Mouse (Mus musculus) gastrocnemius, adult 18-20 months (tissue): ENCODE results near the gene Plcb1. TPM values are rescaled to one million over a fixed set of nuclear protein-coding genes. Genes with fewer than 3 reads are reported as not detected.

Experiments
- DNase-seq: peaks from one replicate; pipeline ENCODE4 v3.0.0; 2021; ENCODE audit warnings: low spot score
- total RNA-seq, 2 experiments: library from RNA; stranded (reverse); gene quantifications; 2 replicates each; pipeline ENCODE4 v1.2.3; 2021

Plcb1 gene
- total RNA-seq, 2 experiments from 2014 or later = 1.3 to 1.4 TPM

DNA sequence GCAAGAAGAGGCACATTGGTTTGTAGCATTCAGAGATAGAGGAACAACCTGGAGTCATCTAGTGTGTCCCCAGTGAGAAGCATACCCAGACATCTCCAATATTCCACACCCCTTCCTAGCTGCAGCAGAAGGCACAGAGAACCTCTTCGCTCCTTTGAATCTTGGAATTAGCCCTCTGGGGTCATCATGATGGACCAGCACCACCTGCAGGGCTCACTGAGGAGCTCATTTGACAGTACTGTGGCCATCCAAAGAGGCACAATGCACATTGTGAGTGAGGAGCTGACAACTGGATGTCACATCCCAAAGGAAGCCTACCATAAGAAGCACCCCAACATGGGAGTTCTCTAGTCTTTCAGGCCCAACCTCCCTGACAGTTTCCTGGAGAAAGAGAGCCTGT lies 50.2 kb downstream of the Plcb1 start:
- DNase-seq = no peak

DNA sequence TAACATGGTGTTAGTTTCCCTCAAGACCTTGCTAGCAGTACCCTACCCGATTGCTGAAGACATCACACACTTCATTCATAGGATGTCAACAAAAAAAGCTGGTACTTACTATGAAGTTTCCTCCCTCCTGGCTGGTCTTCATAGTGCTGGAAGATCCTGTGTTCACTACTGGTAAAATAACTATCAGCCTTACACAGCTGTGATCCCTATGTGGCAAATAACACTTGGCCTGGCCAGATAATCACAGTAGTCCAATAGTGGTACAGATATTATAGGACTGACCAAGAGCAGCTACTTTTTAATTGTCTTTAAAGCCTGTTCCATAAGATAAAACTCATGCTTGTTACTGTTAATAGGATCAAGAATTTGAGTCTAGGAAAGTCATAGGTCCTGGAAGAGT lies 52.3 kb downstream of the Plcb1 start:
- no peak for DNase-seq

DNA sequence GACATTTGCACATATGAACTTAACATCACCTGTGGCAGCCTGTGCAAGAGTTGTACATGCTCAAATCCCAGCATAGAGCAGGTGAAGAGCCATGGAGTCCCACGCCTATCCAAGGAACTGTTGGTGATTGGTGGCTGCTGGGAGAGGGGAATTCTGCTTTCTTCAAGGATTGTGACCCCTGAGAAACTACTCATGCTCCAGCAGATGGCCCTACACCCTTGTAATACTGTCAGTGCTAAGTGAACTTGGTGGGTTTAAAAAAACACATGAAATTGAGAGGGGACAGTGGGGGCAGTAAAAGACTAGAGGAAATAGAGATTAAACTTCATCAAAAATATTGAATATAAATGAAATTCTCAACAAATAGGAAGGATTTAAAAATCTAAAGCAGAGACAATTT lies 53.0 kb downstream of the Plcb1 start:
- DNase-seq = no peak

DNA sequence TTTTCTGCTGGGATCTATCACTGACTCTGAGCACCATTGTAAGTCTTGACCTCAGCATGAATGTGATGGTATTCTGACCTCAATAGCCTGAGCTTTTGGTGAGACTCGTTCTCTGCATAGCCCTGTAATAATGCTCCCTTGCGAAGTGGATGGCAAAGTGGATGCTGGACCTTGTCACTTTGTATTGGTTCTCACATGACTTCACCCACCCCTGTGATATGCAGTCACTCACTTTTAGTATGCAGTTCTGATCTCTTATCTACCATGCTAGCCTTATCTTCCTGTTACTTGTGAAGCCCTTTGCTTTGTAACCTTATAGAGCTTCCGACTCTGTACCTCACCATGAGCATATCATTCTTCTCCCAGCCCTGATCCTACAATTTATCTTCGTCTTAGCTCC lies 57.0 kb downstream of the Plcb1 start:
- no peak for DNase-seq

DNA sequence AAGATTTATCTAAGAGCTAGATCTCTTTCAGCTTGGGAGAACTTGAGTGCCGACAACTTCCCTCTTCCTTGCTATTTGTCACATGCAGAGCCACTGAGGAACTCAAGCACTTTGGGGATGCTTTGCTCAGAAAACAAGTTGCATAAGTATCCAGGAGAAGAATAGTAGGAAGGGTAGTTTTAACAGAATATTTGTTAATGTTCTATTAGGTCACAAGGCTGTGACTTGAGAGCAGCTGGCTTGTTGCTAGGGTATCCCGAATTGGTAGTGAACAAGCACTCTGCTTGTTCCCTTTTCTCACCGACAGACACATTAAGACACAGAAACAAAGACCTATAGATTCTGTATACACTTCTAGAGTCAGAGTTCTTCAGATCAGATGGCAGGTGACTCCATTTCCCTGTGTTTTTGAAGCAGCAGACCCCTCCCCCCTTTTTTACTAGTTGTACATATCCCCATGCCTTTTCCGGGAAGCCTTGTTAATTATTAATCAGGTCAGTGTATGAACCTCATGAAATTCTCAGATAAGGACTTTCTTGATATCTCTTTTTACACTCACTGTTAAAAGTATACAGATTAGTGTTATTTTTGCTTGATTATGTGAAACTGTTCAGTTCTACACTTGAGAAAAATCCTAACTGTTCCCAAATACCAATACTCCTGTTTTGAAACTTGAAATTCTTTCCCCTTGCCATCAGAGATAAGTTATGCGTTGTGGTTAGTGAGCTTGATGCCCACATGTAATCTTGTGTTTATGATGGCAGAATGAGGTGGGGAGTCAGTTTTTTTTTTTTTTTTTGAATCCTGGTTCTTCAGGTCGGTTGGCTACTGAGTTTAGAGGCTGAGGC lies 58.7 kb downstream of the Plcb1 start:
- no peak for DNase-seq

DNA sequence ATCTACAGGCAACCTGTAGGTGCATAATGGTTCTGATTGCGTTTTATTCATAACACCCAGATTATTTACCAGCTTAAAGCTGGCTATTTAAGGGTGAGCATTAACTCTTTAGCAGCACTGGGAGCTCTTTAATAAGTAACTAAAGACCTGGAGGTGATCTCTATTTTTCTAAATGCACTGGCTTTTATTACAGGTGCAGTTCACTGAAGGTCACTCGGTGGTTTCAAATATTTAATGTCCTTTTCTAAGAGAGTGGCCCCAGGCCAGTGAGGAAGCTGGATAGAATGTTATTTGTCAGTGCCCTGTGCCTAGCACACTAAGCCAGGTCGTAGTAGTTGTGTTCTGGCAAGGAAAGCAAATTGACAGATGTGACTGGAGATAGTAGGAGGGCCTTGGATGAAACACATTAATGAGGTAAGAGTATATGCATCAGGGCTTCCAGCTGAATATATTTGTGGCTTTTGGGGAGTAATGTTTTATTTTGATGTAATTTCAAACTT lies 59.4 kb downstream of the Plcb1 start:
- no peak for DNase-seq

DNA sequence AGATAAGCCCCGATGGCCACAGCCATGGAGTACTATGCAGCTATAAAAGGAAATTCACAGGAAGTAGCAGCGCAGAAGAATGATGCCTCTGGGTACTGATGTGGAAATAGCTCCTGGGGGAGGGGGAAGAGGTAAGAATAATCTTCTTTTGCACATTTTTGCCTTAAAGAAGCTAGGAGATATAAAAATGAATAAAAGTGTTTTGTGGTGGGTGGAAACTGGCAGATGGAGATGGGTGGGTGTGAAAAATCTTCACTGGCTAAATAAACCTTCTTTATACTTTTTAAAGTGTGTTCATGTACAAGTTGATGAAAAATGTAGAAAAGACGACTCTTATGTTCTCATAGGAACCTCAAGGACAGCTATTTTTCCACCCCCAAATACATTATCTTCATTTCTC lies 60.7 kb downstream of the Plcb1 start:
- DNase-seq = no peak

DNA sequence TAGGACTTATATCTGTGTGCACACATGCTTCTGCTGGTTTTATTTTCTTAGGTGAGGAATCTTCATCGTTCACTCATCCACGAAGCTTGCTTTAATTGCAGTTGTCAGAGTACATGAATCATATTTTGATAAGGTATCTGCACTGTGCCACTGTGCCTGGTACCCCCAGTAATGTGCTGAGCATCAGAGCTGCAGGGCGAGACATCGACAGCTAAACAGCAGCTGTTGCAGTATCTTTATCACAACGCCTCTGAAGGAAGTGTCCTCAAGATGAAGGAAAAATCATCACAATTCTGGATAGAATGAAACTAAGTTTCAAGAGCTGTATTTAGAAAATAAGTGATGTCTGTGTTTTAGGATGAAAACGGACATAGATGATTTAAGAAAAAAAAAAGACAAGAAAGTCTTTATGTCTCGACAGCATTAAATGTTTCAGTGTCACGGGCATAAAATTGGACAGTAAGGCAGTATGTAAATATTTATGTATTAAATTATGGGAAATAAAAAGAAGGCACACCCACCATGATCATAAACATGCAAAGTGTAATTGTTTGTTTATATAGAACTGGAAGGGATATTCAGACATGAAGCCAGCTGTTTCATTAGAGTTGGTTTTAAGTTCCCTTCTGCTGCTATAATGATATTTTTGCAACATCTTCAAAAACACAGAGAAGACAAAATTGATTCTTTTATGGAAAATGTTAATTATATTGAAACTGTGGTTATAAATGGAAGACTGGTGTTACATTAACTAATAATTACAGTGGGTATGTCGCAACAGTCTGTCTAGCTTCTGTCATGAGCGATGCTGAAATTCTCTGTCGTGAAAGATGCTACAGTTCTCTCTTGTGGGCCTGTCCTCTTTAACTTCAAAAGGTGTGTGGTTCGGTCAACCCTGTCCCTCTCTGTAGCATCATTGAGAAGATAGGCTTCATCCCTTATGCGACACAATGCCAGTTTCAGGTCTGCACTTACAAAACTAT lies 65.6 kb downstream of the Plcb1 start:
- no peak for DNase-seq

DNA sequence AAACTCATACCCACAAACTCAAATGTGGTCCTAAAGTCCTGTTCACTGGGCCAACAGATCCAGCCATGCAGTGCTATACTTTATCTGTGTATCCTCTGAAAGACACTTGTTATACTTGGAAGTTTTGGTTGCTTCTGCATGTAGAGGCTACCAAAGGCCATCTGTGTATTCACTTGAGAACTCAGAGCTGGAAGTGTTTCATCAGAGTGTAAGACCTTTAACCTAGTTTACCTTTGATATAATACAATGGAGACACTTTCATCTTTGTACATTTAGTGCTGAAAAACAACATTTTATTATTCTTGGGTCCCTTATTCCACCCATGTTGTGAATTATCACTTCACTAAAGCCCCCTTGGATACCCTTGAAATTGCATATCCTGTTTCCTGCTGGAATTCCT lies 70.4 kb downstream of the Plcb1 start:
- no peak for DNase-seq

DNA sequence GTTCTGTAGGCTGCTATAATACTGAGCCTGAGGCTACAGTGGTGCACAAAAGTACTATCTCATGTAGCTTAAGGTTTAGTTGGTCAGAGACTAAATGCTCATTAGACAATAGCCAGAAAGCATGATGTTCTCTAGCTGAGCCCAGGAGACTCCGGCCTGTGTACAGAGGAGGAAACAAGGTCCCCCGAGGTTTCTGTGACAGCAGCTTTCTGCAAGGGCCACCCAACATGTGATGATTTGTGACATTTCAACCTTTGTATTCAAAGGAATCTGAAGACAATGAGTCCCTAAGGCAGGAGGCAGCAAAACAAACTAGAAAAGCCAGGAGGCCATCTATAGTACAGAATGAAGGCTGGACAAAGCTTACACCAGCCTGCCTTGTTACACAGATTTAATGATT lies 70.8 kb downstream of the Plcb1 start:
- DNase-seq = no peak

DNA sequence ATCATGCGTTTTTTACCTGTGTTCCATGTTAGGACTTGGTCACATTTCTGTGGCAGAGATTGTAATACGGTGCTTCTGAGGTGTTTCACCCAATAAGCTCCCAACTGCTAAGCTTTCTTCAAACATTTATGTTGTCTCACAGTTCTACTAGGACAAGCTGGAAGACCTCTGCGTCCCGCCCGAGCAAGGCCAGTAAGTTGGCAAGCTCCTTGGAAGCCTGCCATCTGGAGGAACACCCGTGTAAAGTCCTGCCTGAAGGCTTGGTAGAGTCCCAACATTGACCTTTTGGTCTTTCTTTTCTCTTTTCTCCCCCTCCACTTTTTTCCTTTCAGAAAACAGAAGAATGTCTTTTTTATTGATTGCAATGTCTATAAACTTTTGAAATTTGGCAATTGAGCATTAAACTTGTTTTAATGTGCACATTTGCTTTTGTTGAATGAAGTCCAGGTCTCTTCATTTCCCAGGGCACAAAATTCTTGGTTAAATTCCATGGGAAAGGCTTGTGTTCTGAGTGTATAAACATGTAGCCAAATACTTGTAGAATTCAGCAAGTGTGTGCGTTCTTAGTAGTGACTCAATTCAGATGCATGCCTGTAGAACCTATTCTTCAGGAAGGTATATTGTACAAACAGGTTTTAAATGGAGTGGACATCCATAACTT lies 79.2 kb downstream of the Plcb1 start:
- DNase-seq = peak; percentile 27

DNA sequence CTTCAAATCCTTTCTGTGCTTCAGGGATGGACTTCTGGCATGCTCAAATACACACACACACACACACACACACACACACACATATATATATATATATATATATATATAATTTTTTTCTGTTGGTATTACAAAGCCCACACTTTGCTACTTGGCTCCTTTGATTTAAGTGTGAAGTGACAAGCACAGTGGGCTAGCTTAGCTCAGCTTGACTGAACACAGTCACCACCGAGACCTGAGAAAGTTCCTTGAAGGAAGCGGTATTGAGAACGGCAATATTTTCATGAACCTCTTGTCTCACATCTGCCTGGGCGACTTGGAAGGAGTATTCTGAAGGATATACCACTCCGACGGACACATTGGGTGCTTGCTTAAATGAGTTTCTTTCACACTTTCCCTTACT lies 81.5 kb downstream of the Plcb1 start:
- no peak for DNase-seq

DNA sequence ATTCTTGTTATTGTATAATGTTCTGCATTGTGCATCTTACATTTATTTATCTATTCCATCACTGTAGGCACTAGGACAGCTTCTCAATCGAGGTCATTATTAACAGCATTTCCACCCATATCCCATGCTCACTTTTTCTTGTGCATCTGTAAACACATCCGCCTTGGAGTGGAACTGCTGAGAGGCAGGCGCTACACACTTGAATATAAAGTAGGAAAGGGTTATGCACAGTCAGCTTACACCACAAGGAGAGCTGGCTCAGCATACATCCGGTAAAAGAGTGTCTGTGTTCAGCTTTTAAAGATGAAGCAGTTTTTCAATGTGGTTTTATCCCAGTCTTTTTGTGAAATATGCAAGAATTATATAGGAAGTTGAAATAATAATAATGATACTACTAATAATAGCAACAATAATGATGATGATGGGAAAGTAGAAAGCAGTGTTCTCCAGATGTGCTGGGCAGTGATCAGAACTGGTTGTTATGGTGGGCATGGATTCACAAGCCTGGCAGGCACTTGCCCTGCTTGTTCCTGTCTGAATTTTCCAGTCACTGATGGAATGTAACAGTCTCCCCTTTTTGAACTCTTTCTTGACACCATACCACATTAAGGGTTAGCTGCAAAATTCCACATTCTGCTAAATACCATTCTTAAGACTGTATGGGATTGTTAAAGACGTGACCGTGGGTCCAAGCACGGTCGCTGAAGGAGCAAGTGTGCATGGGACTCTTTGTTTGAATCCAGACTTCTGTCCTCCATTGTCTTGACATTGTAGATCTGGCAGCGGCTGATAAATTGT lies 86.0 kb downstream of the Plcb1 start:
- no peak for DNase-seq

DNA sequence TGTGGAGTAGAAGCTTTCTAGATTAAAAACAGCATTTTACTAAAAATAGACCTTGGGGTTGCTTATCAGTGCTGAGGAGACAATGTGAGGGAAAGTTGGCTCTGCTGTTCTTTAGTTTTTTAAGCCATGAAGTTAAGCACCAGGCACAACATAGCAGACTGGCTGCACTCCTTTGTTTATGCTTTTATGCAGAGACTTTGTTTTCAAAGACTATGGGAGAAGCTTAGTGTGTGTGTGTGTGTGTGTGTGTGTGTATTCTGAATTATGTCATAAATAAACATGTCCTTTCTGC lies 86.6 kb downstream of the Plcb1 start:
- no peak for DNase-seq

DNA sequence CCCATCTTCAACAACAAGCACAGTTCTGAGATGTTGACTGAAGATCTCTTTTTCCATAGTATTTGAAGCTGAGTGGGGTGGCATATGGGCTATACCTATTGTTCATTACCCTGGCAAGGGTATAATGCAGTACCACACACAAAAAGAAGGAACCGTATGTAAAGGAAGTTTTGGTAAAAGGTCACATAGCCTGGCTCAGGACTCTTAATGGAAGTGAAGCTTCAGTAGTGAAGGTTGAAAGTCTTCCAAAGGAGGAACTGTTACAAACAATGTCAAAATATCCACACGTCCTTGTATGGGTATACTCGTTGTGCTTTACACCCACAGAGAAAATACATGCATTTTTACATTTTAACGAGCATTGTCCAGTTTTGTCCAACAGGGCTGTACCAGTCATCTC lies 91.3 kb downstream of the Plcb1 start:
- DNase-seq = no peak

DNA sequence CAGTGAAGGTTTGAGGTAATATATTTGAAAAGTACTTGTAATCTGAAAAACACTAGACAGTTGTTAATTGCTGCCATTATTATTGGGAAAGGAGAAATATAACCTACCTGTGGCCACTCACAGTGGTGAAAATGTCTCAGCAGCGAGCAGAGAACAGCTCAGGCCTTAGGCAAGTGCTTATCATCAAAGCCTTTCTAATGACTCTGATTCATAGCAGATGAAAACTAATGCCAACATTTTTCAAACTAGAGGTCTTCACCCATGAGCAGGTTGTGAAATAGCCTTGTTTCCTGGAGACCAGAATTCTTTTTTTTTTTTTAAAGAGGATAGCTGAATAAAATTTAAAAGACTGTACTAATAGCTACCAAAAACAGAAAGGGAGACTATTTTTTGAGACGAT lies 105.3 kb downstream of the Plcb1 start:
- DNase-seq = no peak

DNA sequence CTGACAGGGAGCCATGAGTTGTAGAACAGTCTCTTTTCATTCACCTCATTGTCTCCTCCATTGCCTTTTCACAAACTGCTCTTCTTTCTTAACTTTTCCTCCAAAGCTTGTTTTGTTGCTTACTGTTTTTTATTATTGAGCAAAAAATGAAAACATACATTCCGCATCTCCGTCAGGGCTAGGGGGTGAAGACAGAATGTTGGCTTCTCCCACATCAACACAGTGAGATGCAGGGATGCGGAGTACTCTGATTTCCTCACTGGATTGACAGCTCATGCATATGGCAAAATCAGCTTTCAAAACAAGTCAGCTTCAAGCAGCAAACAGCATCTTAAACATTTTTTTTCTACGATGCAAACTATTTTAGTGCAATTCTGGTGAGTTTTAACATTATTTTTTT lies 108.9 kb downstream of the Plcb1 start:
- DNase-seq = no peak

DNA sequence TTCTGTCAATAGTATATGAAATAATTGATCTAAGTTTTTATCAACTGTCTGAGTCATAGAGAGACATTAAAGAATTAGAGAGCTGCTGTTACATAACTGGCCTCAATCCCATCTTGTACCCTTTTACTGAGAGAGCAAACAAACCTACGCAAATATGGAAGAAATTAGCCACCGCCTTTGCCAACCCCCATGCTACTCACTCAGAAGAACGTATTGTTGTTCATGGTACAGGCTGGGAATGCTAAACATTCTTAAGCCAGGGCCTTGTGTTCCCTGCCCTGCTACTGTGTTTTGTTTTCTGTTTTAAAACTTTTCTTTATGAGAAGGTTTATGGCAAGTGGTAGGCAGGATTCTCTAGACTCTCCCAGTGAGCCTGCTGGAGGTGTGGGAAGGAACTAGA lies 110.3 kb downstream of the Plcb1 start:
- no peak for DNase-seq

DNA sequence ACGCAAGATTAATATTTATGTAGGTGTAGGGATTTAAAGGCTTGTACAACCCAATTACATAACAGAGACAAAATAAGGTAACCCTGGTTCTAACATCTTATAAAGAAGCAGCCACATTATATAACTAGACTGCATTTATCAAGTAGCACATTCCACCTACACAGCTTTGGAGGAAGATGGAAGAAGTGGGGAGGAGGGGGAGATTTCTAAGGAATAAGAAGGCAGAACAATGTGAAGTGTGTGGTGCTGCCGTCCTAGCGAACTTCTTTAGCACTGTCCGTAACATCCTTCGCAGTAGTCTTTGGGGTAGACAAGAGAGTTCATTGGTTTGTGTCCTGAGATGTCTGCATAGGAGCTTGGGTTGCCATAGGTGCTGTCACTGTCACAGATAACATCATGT lies 111.2 kb downstream of the Plcb1 start:
- DNase-seq = no peak

DNA sequence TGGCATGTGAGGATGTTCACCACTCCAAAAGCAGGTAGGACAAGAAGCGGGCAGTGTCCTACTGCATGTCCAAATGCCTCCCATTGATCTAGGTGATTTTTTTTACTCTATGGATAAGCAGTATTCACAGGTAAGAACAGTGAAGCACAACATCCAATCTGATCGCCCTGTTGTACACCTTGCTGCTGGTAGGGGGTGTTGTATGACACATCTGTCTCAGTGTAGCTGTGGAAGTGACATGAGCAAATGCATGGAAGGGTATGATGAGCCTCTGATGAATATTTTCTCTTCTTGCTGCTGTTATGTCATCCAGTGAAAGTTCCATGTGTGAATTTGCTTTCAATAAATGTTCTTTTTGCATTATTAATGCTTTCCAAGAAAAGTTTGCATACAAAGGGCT lies 115.7 kb downstream of the Plcb1 start:
- no peak for DNase-seq

DNA sequence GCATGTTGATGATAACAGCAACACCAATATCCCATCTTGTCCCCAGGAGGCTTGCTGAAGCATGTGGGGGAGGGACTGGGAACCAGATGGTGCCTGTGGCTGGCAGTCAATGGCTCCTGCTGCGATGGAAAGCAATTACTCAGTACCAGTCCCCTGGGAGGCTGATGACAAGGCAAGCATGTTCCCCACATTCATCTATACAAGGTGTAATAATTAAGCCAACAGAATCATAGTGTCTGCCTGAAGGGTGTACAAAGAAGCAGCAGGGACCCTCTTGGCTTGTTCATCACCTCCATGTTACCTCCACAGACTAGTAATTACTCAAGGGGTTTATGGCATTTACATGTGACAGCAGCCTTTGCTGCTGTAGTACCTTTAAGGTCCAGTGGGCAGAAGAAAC lies 125.0 kb downstream of the Plcb1 start:
- no peak for DNase-seq
